Mouse (Mus musculus) CD4-positive, CD25-positive, alpha-beta regulatory T cell (primary cell): ENCODE data around the gene Tnik. TPM values are rescaled to one million over a fixed set of nuclear protein-coding genes. Genes with fewer than 3 reads are reported as not detected.

ENCODE experiments used
- polyA plus RNA-seq: library from polyadenylated mRNA; unstranded; fragments of 100-300 nt; shearing (Covaris generic); gene quantifications from one replicate; pipeline ENCODE4 v1.2.1, GENCODE M21; 2017

Gene Tnik
- 142 TPM for polyA plus RNA-seq

DNA sequence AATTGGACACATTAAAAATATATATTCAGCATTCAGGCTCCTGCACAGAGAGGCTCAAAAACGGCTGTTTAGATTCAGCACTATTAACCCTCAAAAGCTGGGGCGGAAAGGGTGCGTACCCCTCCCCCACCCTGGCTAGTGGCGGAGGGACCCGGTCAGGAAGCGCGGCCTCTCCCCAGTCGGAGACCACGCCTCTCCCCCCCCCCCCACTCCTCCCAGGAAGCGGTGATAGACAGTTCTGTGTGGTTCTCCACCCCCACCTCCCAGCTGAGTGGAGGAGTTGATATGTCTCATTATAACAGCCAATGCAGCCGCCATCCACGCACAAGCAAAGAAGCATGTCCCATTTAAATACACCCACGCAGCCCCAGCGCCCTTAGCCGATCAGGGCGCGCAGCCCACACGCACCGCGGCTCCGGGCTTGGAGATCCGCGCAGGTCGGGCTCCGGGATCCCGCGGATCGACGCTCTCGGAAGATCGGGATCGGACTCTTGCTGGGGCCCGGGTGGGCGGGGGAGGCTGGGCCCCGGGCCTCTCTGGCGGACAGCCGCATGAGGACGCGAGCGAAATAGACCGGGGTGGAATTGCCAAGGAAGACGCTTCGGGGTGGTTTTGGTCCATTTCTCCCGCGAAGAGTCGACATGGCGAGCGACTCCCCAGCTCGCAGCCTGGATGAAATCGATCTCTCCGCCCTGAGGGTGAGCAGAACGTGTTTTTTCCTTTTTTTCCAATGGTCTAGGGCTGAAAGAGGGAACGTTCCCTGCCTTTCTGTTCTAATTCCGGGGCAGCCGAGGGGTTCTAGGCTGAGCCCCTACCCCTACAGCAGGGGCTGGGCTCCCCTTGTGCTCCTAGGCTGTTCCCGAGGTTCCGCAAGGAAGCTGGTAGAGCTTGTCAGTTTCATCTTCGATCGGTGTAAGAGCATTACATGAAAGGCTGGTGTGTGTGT lies at the start of gene Tnik:
Tnik (plus strand) TSS at position 213 of the 946 bp plus-strand sequence.

DNA sequence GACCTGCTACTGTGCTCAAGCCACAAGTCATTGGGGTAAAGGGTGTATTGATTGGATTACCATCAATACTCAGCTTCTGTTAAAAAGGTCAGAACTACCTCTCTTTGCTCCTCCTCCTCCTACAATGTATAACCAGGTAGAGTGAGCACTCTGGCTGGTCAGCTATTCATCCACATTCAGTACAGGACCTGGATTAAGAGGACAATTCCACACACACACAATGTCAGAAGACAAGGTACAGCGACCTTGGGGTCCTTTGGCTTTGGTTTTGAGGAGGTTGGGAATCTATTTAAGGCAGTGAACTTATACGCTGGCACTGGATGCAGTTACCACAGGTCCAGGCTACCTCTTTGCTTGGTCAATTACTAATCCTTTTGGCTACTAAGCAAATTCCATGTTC lies 434.8 kb downstream of the Tnik start, which contains the start of gene Slc2a2:
Slc2a2 (plus strand) TSS at position 107 of the 400 bp plus-strand sequence.

